Mouse (Mus musculus) ovary, postnatal 14 days (tissue): Measurements from ENCODE around the gene Cnksr1.

Experiments
- DNase-seq: peaks from one replicate; pipeline ENCODE4 v3.0.0; 2022; ENCODE audit warnings: low spot score

The Cnksr1 gene

DNA sequence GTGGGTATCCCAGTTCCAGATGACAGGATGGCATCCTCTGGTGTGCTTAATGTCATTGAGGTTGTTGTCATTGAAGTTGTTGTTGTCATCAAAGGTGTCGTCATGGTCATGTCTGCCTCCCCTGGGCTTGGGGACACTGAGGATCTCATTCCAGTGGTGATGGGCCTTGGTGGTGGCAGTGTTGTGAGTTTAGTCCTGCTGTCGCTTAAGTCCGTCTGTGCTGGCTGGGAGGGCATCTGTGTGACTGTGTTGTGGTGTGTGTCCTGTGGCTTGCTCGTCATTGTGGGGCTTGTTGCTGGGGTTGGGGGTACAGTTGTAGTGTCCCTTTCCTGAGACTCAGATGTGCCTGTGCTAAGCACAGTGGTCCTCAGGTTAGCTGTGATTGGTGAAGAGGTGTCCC is 35.3 kb downstream of the Cnksr1 start, which contains the start of gene Gm7534:
Gene Gm7534, minus strand, starts transcription at position 101 of the 400 bp plus-strand sequence.
- no peak for DNase-seq

DNA sequence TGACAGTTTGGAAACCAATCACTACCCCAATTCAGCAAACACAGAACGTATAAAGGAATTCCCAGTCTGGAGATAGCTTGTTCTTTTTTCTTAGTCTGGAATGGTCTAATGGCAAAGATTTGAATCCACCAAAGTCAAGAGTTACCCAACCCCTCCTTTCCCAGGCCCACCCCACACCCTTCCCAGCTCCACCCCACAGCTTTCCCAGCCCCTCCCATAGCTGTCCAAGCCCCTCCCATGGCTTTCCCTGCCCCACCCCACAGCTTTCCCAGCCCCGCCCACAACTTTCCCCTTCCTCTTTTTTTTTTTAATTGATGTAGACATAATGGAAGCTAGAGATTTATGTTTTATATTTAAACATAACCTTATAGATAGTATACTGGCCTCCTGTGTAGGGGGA is 38.8 kb downstream of the Cnksr1 start:
- DNase-seq, result no peak

DNA sequence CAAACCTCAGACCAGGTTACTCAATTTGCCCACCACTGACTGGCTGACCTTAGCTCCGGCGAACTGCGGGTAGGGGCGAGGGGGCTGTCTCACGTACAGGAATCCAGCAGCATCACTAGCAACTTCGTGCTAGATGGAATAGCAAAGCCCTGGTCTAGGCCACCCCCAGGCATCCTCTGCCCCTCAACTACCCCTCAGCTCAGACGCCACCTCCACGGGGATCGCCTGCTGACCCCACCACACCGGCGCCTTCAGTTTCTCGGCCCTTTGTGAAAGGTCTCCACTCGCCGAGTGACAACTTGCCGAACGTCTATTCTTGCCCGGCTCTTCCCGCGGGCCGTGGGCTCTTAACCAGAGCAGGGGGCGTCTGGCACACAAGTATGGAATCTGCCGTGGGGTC is 51.9 kb downstream of the Cnksr1 start:
- no peak for DNase-seq

DNA sequence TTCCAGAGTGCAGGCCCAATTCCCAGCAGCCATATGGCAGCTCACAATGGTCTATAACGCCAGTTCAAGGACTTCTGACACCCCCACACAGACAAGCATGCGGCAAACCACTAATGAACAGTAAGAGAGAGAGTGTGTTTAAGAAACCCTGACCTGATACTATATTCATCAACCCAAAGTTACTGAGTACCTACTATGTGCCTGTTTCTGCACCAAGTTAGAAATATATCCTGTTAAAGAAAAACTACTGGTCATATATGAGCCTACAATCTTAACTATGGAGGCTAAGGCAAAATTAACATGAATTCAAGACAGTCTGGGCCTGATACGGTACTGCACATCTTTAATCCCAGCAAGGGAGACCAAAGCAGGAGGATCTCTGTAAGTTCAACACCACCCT is 52.6 kb downstream of the Cnksr1 start:
- DNase-seq, result no peak

DNA sequence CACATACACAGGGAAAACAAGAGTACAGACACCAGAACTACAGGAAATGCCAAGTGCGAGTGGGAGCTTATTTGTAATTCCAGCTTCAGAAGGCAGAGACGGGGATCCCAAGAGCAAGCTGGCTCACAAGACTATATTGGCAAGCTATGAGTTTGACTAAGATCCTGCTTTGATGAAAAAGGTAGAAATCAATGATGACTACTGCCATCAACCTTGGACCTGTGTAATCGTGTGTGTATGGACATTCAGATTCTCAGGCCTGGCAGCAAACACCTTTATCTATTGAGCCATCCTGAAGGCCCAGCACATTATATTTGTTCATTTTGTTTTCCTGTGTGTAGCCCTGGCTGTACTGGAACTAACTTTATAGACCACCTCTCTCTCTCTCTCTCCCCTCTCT is 54.5 kb downstream of the Cnksr1 start:
- DNase-seq, result no peak

DNA sequence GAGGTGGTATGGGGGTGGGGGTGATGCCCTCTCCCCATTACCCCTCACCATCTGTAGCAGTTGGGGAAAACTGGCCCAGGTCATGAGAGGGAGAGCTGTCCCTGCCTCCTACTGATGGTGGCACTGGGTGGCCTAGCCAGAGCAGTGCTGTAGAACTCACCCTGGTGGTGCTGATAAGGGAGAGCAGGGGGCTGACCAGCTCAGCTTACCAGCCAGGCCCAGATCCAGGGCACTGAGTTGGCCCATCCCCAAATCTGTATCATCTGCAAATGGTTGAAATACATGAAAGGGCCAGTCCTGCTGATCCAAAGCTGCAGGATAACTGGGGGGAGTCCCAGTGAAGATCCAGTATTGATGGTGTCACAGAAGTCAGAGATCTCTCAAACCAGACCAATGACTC is 56.4 kb downstream of the Cnksr1 start:
- no peak for DNase-seq

DNA sequence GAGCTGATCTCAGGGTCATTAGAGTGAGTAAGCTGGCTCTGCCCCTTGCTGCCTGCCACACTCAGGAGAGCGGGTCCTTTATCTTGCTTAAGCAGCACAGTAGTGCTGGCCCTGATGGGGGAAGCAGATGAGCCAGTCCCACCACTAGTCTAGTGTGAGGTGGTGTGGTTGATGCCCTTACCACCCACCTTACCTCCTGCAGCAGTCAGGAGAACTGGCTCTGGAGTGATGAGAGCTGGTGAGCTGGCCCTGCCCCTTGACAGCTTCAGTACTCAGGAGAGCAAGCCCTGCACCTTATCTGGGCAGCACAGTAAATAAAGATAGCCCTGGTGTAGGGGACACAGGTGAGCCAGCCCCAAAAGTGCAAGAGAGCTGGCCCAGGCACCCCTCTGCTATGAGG is 57.1 kb downstream of the Cnksr1 start:
- DNase-seq, result no peak
